Mouse (Mus musculus): Measurements from ENCODE around the gene Uspl1.

Gene Uspl1

GRCm38 (mm10) chr5:149168051-149168450 is 16.1 kb upstream of the Uspl1 start:
- no peak for DNase-seq (ENCODE audit: extremely low spot score)

GRCm38 (mm10) chr5:149168816-149169215 is 15.3 kb upstream of the Uspl1 start:
- no peak for DNase-seq (ENCODE audit: extremely low spot score)

- no peak for DNase-seq (ENCODE audit: extremely low spot score)
These were observed 13.1 kb upstream of the Uspl1 start for GRCm38 (mm10) chr5:149170841-149171588.

- DNase-seq (ENCODE audit: extremely low spot score) = no peak
These were observed 11.9 kb upstream of the Uspl1 start for GRCm38 (mm10) chr5:149172246-149172645.

- DNase-seq (ENCODE audit: extremely low spot score) = no peak
These were observed 9.6 kb upstream of the Uspl1 start for GRCm38 (mm10) chr5:149174527-149174926.

GRCm38 (mm10) chr5:149175736-149176135 is 8.4 kb upstream of the Uspl1 start:
- no peak for DNase-seq (ENCODE audit: extremely low spot score)

- DNase-seq (ENCODE audit: extremely low spot score) = no peak
These were observed 6.1 kb upstream of the Uspl1 start for GRCm38 (mm10) chr5:149178095-149178494.

GRCm38 (mm10) chr5:149179826-149180225 is 4.3 kb upstream of the Uspl1 start:
- DNase-seq (ENCODE audit: extremely low spot score) = no peak

GRCm38 (mm10) chr5:149182186-149182870 is 1.8 kb upstream of the Uspl1 start:
- DNase-seq (ENCODE audit: extremely low spot score) = no peak

- no peak for DNase-seq (ENCODE audit: extremely low spot score)
These were observed 1.0 kb upstream of the Uspl1 start for GRCm38 (mm10) chr5:149183122-149183521.

- no peak for DNase-seq (ENCODE audit: extremely low spot score)
These were observed 438 bp upstream of the Uspl1 start for GRCm38 (mm10) chr5:149183721-149184103.

GRCm38 (mm10) chr5:149184844-149185186 is 665 bp downstream of the Uspl1 start:
- no peak for DNase-seq (ENCODE audit: extremely low spot score)

- no peak for DNase-seq (ENCODE audit: extremely low spot score)
These were observed 1.7 kb downstream of the Uspl1 start for GRCm38 (mm10) chr5:149185806-149186205.

GRCm38 (mm10) chr5:149190160-149190559 is 6.0 kb downstream of the Uspl1 start:
- DNase-seq (ENCODE audit: extremely low spot score) = no peak

GRCm38 (mm10) chr5:149196611-149197010 is 12.5 kb downstream of the Uspl1 start:
- DNase-seq (ENCODE audit: extremely low spot score) = peak; percentile 29

GRCm38 (mm10) chr5:149198782-149199181 is 14.6 kb downstream of the Uspl1 start:
- no peak for DNase-seq (ENCODE audit: extremely low spot score)

- DNase-seq (ENCODE audit: extremely low spot score) = no peak
These were observed 18.8 kb downstream of the Uspl1 start for GRCm38 (mm10) chr5:149202941-149203340.

GRCm38 (mm10) chr5:149203796-149204375 is 19.7 kb downstream of the Uspl1 start:
- no peak for DNase-seq (ENCODE audit: extremely low spot score)

GRCm38 (mm10) chr5:149204822-149205221 is 20.7 kb downstream of the Uspl1 start:
- DNase-seq (ENCODE audit: extremely low spot score) = no peak

- no peak for DNase-seq (ENCODE audit: extremely low spot score)
These were observed 21.1 kb downstream of the Uspl1 start for GRCm38 (mm10) chr5:149205265-149205664.

GRCm38 (mm10) chr5:149206286-149206685 is 22.1 kb downstream of the Uspl1 start:
- DNase-seq (ENCODE audit: extremely low spot score) = no peak

GRCm38 (mm10) chr5:149207661-149208060 is 23.5 kb downstream of the Uspl1 start:
- DNase-seq (ENCODE audit: extremely low spot score) = no peak

GRCm38 (mm10) chr5:149208776-149209175 is 24.6 kb downstream of the Uspl1 start:
- DNase-seq (ENCODE audit: extremely low spot score) = no peak

Measured in embryo, embryonic 9.5 days (tissue).